Mouse (Mus musculus) G1E (cell line): Measurements from ENCODE around the gene Fpgs.

Experiments
- CTCF ChIP-seq: IDR thresholded peaks from 2 replicates; pipeline ENCODE4 v1.5.1; 2012; ENCODE audit warnings: low read depth, low read length, inconsistent platforms, mixed read lengths
- GATA1 ChIP-seq: IDR thresholded peaks from 2 replicates; pipeline ENCODE4 v1.6.1; 2012; ENCODE audit warnings: borderline replicate concordance, low read length, inconsistent platforms, mixed read lengths
- POLR2AphosphoS5 ChIP-seq: IDR thresholded peaks from 2 replicates; pipeline ENCODE4 v1.6.1; 2012; ENCODE audit warnings: low read depth, low read length, inconsistent platforms; ENCODE audit not compliant: insufficient replicate concordance

DNA sequence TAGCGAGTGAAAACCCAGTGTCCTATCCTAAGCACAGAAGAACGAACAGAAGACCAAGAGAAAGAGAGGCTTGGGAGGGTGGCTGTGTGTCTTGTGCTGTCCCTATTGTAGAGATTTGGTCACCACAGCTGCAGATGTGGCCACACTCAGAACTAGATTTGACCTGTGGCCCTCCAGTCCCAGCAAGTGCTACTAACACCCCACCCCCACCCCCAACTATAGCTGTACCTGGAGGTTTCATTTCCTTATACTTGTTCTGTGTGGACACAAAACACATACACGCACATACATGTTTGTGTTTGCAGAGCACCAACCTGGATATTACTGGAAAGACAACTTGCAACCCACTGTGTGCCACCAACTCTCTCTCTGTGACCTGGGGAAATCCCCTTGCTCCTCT is 16.1 kb upstream of the Fpgs start:
- TF ChIP-seq CTCF (no peak), GATA1 (no peak), POLR2AphosphoS5 (no peak)
